Mouse (Mus musculus): Measurements from ENCODE around the gene Hoxc4. TPM values are rescaled to one million over a fixed set of nuclear protein-coding genes. Genes with fewer than 3 reads are reported as not detected.

The Hoxc4 gene
- polyA plus RNA-seq, 1 experiment from 2014 or later: 5.9 TPM

DNA sequence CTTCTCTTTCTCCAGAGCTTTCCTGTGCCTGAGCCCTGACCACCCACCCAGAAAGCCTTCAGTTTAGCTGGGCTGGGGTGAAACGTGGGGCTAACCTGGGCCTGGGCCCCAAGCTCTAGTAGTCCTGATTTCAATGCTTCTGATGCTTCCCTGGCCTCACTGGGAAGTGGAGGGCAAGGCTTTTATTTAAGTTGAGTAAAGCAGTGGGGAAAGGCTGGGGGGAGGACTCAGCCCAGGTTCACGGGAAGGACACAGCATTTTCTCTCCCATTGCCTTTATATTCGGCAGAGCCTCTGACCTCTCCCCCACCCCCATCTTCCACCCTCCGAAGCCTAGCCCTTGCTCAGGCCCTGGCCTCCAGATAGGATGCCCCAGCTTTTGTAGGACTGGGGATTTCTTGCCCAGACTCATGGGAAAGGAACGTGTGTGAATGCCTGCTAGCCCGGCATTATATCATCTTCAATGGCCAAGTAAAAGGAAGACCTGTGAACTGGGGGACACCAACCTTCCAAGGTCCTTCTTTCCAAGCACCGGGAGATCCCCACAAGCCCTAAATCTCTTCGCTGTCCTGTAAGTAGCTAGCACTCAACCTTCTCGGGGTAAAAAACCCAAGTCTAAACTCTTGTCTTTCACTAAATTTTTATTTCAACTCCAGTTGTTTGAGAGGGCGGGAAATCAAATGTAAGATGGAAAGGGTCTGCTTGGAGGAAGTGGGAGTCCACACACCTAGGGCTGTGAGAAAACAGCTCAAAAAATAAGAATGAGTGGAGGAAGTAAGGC lies 20.2 kb downstream of the Hoxc4 start:
- H3K36me3 ChIP-seq (ENCODE audit: insufficient read depth, low read length): no peaks in the 10 kb centered on the region
- no peak overlapping the region for H3K4me3 ChIP-seq (replicated peaks; ENCODE audit: low read depth, low read length)
- WGBS: 40% methylated on average over 10 of the region's 10 CpGs
- H3K27ac ChIP-seq: no peak overlapping the region
- ATAC-seq (replicated peaks; ENCODE audit: low FRiP score, low read depth) (no peak), DNase-seq (ENCODE audit: low spot score) (no peak)
- no peak overlapping the region for H3K4me2 ChIP-seq (ENCODE audit: low read length)
- H3K4me1 ChIP-seq (replicated peaks; ENCODE audit: insufficient read depth, low read length): peaks cover 35% of the 10 kb centered on the region
- no peak for TF ChIP-seq CTCF (IDR thresholded peaks at IDR 0.05; ENCODE audit: low read depth)
- no peak overlapping the region for H3K9ac ChIP-seq (ENCODE audit: low read depth, low read length)
- H3K27me3 ChIP-seq (ENCODE audit: insufficient read depth, low read length): 0 out of 2 replicates have a peak, but pooled peaks cover 9% of the 10 kb centered on the region
- no peaks in the 10 kb centered on the region for H3K9me3 ChIP-seq (replicated peaks; ENCODE audit: low read length)

- H3K4me1 ChIP-seq (replicated peaks; ENCODE audit: insufficient read depth, low read length): peaks cover 28% of the 10 kb centered on the region
Measured at GRCm38 (mm10) chr15:103039609-103040008, 20.9 kb downstream of the Hoxc4 start.

GRCm38 (mm10) chr15:103040601-103041000 lies 21.9 kb downstream of the Hoxc4 start:
- peak overlapping the region; percentile 37 for H3K4me2 ChIP-seq (ENCODE audit: low read length)
- 0 out of 2 replicates have a peak overlapping the region, but pooled peaks have one; percentile 19 for H3K9ac ChIP-seq (ENCODE audit: low read depth, low read length)
- 0 out of 2 replicates have a peak, but pooled peaks cover 8% of the 10 kb centered on the region for H3K27me3 ChIP-seq (ENCODE audit: insufficient read depth, low read length)
- 0 out of 2 replicates have a peak overlapping the region, but pooled peaks have one; percentile 21 for H3K27ac ChIP-seq
- ATAC-seq (replicated peaks; ENCODE audit: low FRiP score, low read depth): no peak
- no peak for DNase-seq (ENCODE audit: low spot score)
- H3K4me1 ChIP-seq (replicated peaks; ENCODE audit: insufficient read depth, low read length): peaks cover 23% of the 10 kb centered on the region
- no peaks in the 10 kb centered on the region for H3K9me3 ChIP-seq (replicated peaks; ENCODE audit: low read length)
- TF ChIP-seq CTCF (IDR thresholded peaks at IDR 0.05; ENCODE audit: low read depth): no peak
- H3K36me3 ChIP-seq (ENCODE audit: insufficient read depth, low read length): no peaks in the 10 kb centered on the region
- no peak overlapping the region for H3K4me3 ChIP-seq (replicated peaks; ENCODE audit: low read depth, low read length)
- WGBS: 34% methylated on average over 12 of the region's 12 CpGs

More at GRCm38 (mm10) chr15:103039609-103040008, 20.9 kb downstream of the Hoxc4 start:
- WGBS: 32% methylated on average over 3 of the region's 3 CpGs
- Histone ChIP-seq H3K27me3 (ENCODE audit: insufficient read depth, low read length) (0 out of 2 replicates have a peak, but pooled peaks cover 8% of the 10 kb centered on the region), H3K9me3 (replicated peaks; ENCODE audit: low read length) (no peaks in the 10 kb centered on the region), H3K36me3 (ENCODE audit: insufficient read depth, low read length) (no peaks in the 10 kb centered on the region), H3K4me3 (replicated peaks; ENCODE audit: low read depth, low read length) (no peak overlapping the region), H3K4me2 (ENCODE audit: low read length) (no peak overlapping the region), H3K9ac (ENCODE audit: low read depth, low read length) (no peak overlapping the region), H3K27ac (no peak overlapping the region)
- ATAC-seq (replicated peaks; ENCODE audit: low FRiP score, low read depth): no peak
- no peak for TF ChIP-seq CTCF (IDR thresholded peaks at IDR 0.05; ENCODE audit: low read depth)
- no peak for DNase-seq (ENCODE audit: low spot score)

DNA sequence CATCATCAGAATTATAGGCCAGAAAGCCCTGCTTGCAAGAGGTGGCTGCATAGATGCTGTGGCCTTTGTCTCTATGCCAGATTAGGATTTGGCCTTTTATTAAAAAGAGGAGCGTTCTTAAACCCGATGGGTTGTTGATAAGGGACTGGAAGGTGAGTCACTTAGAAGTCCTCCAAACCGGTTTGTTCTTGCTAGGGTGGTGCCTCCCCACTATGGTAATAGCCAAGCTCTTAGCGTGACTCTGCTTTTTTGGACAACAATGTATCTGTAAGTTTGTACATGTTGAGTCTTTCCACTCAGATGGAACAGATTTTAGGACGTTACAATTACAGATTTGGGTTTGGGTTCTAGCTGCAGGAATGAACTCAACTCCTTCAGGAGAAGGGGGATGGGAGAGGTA lies 22.9 kb downstream of the Hoxc4 start:
- peaks cover 23% of the 10 kb centered on the region for H3K4me1 ChIP-seq (replicated peaks; ENCODE audit: insufficient read depth, low read length)
- no peak for TF ChIP-seq CTCF (IDR thresholded peaks at IDR 0.05; ENCODE audit: low read depth)
- 0 out of 2 replicates have a peak, but pooled peaks cover 5% of the 10 kb centered on the region for H3K27me3 ChIP-seq (ENCODE audit: insufficient read depth, low read length)
- H3K4me2 ChIP-seq (ENCODE audit: low read length): no peak overlapping the region
- DNase-seq (ENCODE audit: low spot score) (no peak), ATAC-seq (replicated peaks; ENCODE audit: low FRiP score, low read depth) (no peak)
- H3K4me3 ChIP-seq (replicated peaks; ENCODE audit: low read depth, low read length): no peak overlapping the region
- H3K9ac ChIP-seq (ENCODE audit: low read depth, low read length): no peak overlapping the region
- H3K9me3 ChIP-seq (replicated peaks; ENCODE audit: low read length): no peaks in the 10 kb centered on the region
- H3K36me3 ChIP-seq (ENCODE audit: insufficient read depth, low read length): no peaks in the 10 kb centered on the region
- 48% methylated on average over 5 of the region's 5 CpGs for WGBS
- H3K27ac ChIP-seq: no peak overlapping the region

DNA sequence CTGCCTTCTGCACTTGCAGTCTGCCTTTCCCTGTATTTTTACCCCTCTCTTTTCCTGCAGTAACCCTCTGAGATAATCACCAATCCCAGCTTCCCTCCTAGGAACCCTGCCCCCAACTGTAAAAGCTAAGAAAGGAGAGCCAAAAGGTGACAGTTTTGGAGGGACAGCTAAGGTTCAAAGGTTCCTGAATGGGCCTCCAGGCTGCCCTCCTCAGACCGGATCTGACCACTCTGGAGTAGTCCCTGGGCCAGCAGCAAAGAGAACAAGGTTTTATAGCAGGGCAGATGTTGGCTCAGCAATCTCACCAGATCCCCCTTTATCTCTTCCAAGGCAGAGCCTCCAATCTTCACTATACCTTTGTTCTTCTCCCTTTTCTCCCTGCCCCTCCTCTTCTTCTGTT lies 23.5 kb downstream of the Hoxc4 start:
- DNase-seq (ENCODE audit: low spot score) (no peak), ATAC-seq (replicated peaks; ENCODE audit: low FRiP score, low read depth) (no peak)
- Histone ChIP-seq H3K27ac (no peak overlapping the region), H3K4me1 (replicated peaks; ENCODE audit: insufficient read depth, low read length) (peaks cover 23% of the 10 kb centered on the region), H3K9me3 (replicated peaks; ENCODE audit: low read length) (no peaks in the 10 kb centered on the region), H3K4me3 (replicated peaks; ENCODE audit: low read depth, low read length) (no peak overlapping the region), H3K36me3 (ENCODE audit: insufficient read depth, low read length) (no peaks in the 10 kb centered on the region), H3K9ac (ENCODE audit: low read depth, low read length) (no peak overlapping the region), H3K4me2 (ENCODE audit: low read length) (no peak overlapping the region), H3K27me3 (ENCODE audit: insufficient read depth, low read length) (0 out of 2 replicates have a peak, but pooled peaks cover 5% of the 10 kb centered on the region)
- 22% methylated on average over 1 of the region's 1 CpGs for WGBS
- no peak for TF ChIP-seq CTCF (IDR thresholded peaks at IDR 0.05; ENCODE audit: low read depth)

DNA sequence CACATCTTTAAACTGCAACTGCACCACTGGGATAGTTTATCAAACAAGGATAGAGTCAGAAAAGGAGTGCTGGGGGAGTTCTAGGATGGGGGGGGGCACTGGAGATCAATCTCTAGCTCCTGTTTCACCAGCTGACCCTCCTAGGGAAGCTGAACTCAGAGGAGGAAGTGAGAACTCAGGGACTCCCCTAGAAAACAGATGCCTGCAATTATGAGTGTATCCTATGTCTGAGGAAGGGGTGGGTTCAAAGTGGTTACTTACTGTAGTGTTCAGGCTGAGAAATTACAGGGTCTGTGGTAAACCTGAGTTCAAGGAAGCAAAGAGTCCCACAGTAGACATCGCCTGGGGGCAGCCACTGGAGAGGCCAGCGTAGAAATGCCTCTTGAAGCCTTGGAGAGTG lies 32.9 kb downstream of the Hoxc4 start:
- no peak for TF ChIP-seq CTCF (IDR thresholded peaks at IDR 0.05; ENCODE audit: low read depth)
- peaks cover 7% of the 10 kb centered on the region; the same call in 1 of the 2 replicates for H3K4me1 ChIP-seq (replicated peaks; ENCODE audit: insufficient read depth, low read length)
- H3K9me3 ChIP-seq (replicated peaks; ENCODE audit: low read length): no peaks in the 10 kb centered on the region
- DNase-seq (ENCODE audit: low spot score) (no peak), ATAC-seq (replicated peaks; ENCODE audit: low FRiP score, low read depth) (0 out of 2 replicates have a peak, but pooled peaks have one; percentile 29)
- no peaks in the 10 kb centered on the region for H3K36me3 ChIP-seq (ENCODE audit: insufficient read depth, low read length)
- no peak overlapping the region for H3K9ac ChIP-seq (ENCODE audit: low read depth, low read length)
- no peaks in the 10 kb centered on the region for H3K27me3 ChIP-seq (ENCODE audit: insufficient read depth, low read length)
- H3K27ac ChIP-seq: no peak overlapping the region
- WGBS: 78% methylated on average over 2 of the region's 2 CpGs
- H3K4me3 ChIP-seq (replicated peaks; ENCODE audit: low read depth, low read length): no peak overlapping the region
- H3K4me2 ChIP-seq (ENCODE audit: low read length): no peak overlapping the region
